Mouse (Mus musculus): ENCODE measurements around the gene Atg5. TPM values are rescaled to one million over a fixed set of nuclear protein-coding genes. Genes with fewer than 3 reads are reported as not detected.
"Not testable (repeated sequence)": the region's sequence is repeated elsewhere in the genome, so short reads cannot be mapped to it uniquely, and the experiment has no call there.

Gene Atg5
- 10 to 100 TPM; 14.9 to 15.4 TPM for total RNA-seq (2021)

DNA sequence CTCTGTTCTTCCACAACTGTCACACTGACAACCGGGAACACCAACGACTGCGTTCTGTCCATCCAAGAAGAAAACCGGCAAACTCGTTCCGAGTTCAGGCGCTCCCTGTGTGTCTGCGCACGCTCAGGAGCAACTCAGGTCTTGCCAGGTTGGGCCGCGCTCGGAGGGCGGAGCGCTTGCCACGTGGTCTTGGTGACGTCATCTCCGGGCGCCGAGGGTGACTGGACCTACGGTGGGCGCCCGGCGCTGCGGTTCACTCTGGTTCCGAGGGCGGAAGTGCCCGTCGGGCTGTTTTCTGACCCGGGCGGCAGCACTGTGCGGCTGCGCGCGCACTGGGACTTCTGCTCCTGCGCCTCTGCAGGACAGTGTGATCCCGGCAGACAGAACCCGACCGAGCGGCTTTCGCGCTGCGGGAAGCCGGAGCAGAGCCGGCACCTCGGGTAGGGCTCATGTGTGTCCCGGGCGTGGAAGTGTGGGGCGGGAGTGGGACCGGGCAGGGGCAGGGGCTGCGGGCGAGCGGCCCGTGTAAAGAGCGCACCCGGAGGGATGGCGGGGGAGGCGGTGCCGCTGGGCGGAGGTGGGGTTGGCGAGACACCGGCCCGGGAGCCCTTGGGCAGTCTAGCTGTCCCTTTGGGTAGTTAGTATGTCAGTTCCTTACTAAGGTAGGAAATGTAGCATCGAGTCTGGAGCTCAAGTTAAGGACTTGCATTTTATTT lies at the start of gene Atg5:
Atg5 (plus strand) TSS at position 214 of the 716 bp plus-strand sequence.
- peak; percentile 98 for DNase-seq (ENCODE audit: low spot score)
- intact Hi-C loops (cut with DNase I), result loop anchor here (10.0 kb wide), 1 partner anchor 264 kb away; no protein-coding TSS in a partner anchor

DNA sequence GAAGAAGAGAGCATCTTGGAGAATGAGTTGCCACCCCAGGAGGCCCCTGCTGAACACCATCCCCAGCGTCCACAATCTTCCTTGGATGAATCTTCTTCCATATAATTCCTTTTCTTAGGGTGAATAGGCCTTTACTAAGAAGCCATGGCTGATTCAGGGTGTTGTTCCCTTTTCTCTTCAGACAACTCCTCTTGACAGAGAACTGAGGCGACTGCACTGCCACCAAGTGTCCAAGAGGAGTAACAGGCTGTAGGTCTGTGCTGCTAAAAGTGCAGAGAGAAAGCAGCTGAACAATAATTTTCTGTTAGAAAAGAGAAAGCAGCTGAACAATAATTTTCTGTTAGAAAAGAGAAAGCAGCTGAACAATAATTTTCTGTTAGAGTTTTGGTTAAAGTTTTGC lies 49.1 kb upstream of the Atg5 start:
- DNase-seq (ENCODE audit: low spot score), result not testable (repeated sequence)

DNA sequence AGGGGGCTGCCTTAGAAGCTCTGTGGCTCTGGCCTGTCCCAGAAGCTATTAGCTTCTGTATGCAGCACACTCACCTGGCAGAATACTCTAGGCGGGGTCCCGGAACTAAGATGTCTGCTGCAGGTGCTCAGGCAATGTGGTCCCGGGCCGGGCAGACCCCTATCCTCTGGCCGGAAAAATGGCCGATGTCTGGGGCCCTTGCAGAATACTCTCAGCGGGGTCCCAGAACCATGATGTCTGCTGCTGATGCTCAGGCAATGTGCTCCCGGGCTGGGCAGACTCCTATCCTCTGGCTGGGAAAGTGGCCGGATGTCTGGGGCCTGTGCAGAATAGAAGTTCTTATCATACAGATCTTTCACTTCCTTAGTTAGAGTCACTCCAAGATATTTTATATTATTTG lies 43.8 kb upstream of the Atg5 start:
- intact Hi-C loops (cut with DNase I), result no loop called here
- no peak for DNase-seq (ENCODE audit: low spot score)

More for the DNA sequence above, 49.1 kb upstream of the Atg5 start:
- intact Hi-C loops (cut with DNase I), result not testable (repeated sequence)

DNA sequence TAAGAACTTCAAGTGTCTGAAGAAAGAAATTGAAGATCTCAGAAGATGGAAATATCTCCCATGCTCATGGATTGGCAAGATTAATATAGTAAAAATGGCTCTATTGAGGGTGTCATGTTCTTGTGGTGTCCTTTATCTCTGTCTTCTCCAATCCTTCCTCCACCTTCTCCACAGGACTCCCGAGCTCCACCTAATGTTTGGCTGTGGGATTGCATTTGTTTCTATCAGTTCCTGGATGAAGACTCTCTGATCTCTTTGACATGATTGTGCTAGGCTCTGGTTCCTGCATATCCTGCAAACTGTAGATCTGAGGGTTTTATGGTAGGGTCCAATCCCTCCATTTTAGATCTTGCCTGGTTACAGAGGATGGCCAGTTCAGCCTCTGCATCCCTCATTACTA lies 34.8 kb upstream of the Atg5 start:
- DNase-seq (ENCODE audit: low spot score); intact Hi-C loops (cut with DNase I): not testable (repeated sequence)

DNA sequence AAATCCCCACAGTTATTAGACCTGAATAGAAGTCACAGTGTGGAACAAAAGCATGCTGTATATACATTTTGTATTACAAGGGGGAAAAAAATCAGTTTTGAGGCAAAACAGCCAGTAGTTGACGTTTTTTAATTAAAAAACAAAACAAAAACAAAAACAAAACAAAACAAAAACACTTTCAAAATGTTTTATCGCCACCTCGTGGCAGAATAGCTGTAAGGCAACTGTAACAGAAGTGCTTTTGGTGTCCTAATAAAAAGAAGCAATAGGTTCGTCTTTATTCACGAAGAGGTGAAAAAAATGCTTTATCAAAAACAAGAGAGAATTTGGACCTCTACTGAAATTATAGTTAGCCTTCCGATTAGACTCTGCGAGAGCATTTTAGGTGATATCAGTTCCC lies 32.9 kb upstream of the Atg5 start:
- intact Hi-C loops (cut with DNase I), result loop anchor here (5.0 kb wide), 1 partner anchor 283 kb away; no protein-coding TSS in a partner anchor
- DNase-seq (ENCODE audit: low spot score), result not testable (repeated sequence)

DNA sequence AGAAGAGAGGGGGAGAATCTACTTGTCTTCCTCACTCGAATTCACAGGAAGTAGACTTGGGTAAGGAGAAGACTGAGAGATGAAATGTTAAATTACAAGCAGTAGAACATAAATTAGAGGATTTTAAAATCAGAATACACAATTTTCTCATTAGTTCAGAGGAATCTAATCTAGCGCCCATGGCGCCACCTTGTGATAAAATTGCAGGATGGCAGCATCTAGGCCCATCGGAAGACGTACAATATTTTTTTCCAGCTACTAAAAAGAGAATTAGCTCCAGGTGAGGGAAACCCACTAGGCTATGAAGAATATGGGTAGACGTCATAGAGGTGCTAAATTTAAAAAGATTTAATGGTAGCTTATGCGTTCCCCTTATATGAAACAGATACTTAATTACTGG lies 11.5 kb upstream of the Atg5 start:
- intact Hi-C loops (cut with DNase I), result no loop called here
- no peak for DNase-seq (ENCODE audit: low spot score)

DNA sequence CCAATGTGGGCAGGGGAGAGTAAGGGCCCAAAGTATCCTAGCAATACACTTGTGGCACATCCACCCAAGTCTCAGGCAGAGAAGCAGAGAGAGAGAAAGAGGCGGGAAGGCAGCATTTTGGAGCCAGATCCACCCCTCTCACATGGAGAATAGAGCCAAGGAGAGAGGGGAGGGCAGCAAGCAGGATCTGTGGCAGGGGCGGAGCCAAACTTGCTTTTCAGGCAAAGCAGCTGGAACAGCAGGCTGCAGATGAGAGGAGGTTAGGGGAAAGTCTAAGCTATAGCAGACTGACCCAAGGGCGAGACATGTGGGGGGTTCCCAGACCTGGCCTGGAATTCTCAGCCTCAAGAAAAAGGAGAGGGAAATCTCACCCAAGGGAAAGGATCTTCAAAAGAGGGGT lies 2.3 kb upstream of the Atg5 start:
- no peak for DNase-seq (ENCODE audit: low spot score)
- intact Hi-C loops (cut with DNase I), result loop anchor here (10.0 kb wide), 1 partner anchor 261 kb away; no protein-coding TSS in a partner anchor

DNA sequence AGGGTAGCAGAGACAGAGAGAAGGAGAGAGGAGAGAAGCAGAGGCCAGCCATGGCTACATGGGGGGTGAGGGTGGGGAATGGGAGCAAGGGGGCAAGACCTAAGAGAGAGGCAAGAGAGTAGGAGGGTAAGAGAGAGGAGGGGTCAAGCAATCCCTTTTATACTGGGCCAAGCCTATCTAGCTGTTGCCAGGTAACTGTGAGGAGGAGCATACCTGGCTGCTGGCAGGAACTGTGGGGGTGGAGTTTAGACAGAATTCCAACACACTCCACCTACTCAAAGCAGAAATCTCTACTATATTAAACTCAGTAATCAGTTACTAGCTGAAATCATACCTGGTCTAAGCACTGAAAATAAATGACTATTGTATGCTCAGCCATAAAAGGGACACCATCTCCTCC lies 1.6 kb upstream of the Atg5 start:
- intact Hi-C loops (cut with DNase I), result loop anchor here (10.0 kb wide), 1 partner anchor 262 kb away; no protein-coding TSS in a partner anchor
- no peak for DNase-seq (ENCODE audit: low spot score)

DNA sequence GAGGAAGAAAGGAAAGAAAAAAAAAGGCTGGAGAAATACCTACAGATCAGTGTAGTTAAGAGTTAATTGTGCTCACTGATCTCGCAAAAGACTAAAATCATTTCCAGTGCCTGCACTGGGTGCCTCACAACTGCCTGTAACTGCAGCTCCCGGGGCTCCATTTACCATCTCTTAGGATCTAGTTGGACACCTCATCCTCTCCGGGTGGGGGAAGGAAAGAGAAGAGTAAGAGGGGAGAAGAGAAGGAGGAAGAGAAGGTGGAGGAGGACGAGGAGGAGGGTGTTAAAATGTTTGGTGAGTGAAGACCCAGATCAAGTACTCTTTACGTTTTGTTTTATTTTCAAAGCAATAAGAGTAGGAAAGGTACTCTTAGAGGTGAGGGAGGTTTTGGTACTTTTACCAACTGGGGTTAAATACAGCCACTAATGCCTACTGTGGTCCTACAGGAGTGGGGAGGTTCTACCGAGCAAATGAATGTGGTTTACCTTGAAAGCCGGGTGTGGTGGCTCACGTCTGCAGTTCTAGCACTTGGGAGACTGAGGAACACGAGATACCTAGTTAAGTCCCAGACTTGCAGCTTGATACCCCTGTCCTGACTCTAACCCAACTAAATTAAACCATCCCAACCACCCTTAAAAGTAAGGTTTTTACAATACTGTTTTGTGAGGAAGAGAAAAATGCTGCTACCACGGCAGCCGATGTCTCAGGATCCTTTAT lies 574 bp upstream of the Atg5 start:
- intact Hi-C loops (cut with DNase I), result loop anchor here (10.0 kb wide), 1 partner anchor 263 kb away; no protein-coding TSS in a partner anchor
- DNase-seq (ENCODE audit: low spot score), result no peak

DNA sequence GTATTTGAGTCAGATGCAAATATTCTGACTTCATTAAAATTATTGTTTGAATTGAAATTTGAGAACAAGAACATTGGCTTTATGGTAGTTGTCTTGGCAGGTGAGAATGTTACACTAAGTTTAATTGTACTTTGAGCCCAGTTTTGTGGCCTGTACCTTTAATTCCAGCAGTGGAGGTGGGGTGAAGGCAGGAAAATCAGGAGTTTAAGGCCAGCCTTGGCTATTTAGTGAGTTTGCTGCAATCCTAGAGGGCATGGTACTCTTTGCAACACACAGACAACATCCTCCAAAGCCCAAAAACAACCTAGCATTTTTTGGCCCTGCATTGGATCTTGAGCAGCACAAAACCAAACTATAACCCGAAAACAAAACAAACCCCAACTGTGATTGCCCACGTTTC lies 1.1 kb downstream of the Atg5 start:
- no peak for DNase-seq (ENCODE audit: low spot score)
- intact Hi-C loops (cut with DNase I), result loop anchor here (10.0 kb wide), 1 partner anchor 264 kb away; no protein-coding TSS in a partner anchor

DNA sequence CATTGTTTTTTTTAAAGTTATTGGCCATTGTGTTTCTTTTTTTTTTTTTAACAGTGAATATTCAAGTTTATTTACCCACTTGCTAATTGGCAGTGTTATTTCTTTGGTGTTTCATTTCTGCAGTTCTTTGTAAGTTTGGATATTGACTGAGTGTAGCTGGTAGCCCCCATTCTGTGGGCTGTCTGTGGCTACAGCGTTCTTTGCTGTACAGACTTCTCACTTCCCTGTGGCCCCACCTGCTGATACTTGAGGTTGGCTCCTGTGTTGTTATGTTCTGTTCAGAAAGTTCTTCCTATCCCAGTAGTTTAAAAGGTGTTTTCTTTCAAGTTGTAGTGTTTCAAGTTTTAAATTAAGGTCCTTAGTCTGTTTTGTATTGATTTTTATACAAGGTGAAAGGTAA lies 14.2 kb downstream of the Atg5 start:
- intact Hi-C loops (cut with DNase I), result no loop called here
- DNase-seq (ENCODE audit: low spot score), result no peak

DNA sequence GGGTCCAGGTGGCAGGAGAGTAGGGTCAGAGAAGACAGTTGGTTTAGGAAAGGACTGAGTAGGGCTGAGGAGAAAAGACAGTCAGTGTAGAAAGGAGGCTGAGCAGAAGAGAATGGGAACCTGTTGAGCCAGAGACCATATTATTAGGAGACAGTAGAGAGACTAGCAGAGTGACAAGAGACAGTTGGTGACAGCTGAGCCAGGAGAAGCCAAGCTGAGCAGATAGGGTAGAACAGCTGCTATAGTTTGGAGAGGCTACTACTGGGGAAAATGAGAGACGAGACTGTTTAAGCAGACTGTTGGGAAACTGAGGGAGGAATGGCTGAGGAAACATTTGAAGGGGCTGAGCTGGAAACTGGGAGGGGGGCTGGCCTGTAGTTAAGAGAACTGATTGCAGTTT lies 16.9 kb downstream of the Atg5 start:
- no peak for DNase-seq (ENCODE audit: low spot score)
- intact Hi-C loops (cut with DNase I), result no loop called here

DNA sequence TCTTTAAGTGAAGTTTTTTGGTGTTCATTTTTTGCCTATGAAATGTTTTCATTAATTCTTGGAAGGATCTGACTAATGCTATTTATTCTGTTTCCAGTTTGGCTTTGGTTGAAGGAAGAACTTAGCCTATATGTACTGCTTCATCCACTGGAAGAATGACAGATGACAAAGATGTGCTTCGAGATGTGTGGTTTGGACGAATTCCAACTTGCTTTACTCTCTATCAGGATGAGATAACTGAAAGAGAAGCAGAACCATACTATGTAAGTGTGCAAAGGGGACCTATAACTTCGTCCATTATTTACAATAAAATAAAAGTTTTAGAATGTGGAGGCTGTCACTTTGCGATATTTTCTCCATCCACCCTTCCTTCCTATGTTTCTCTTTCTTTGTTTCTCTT lies 17.8 kb downstream of the Atg5 start:
- intact Hi-C loops (cut with DNase I), result no loop called here
- no peak for DNase-seq (ENCODE audit: low spot score)

DNA sequence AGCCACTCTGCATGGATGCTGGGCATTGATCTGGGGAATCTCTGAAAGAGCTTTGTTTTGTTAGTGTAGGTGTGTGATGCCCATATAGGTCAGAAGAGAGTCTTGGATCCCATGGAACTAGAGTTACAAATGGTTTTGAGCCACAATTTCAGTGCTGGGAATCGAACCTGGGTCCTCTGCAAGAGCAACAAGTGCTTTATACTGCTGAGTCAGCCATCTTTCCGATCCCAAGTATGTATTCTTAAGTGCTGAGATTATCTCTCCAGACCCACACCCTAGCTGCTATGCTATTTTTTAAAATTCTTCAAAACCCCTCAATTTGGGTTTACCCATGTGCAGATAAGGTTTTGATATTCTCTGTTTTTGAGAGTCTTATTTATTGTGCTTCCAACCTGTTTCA lies 22.7 kb downstream of the Atg5 start:
- no peak for DNase-seq (ENCODE audit: low spot score)
- intact Hi-C loops (cut with DNase I), result loop anchor here (2.0 kb wide), 1 partner anchor 754 kb away; no protein-coding TSS in a partner anchor

DNA sequence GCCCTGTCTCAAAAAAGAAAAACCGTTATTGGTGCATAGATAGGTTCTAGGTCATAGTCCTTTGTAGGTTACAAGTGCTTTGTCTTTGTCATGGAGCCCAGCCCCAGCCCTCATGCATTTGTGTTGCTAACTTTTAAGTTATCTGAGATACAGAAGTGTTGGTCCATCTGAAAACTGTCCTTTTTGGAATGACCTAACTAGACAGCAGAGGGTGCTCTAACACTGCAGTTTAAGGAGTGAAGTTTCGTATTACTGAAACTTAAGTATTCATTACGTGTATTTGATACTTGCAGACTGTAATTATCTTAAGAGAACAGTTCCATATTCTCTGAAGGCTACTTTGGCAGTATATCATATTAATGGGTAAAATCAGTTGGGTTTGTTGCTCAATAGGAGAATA lies 24.0 kb downstream of the Atg5 start:
- DNase-seq (ENCODE audit: low spot score), result no peak
- intact Hi-C loops (cut with DNase I), result loop anchor here (2.0 kb wide), 2 partner anchors 163 to 709 kb away; no protein-coding TSS in a partner anchor

DNA sequence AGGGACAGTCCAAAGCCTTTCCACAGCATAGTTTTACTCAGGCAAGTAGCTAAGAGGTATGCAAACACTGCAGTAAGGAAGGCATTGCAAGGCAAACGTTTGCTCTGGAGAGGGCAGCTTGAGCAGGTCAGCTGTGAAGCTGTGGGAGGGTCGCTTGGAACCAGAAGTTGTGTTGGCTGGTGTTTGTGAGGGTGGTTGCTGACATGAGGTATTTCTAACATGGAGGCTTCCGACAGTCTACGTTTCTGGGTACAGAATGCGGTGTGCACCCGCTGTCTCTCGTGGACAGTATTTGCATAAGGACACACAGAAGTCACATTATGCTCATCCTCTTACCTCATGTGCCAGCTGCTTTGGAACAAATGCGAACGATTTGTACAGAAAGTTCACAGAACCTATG lies 31.0 kb downstream of the Atg5 start:
- no peak for DNase-seq (ENCODE audit: low spot score)
- intact Hi-C loops (cut with DNase I), result no loop called here

DNA sequence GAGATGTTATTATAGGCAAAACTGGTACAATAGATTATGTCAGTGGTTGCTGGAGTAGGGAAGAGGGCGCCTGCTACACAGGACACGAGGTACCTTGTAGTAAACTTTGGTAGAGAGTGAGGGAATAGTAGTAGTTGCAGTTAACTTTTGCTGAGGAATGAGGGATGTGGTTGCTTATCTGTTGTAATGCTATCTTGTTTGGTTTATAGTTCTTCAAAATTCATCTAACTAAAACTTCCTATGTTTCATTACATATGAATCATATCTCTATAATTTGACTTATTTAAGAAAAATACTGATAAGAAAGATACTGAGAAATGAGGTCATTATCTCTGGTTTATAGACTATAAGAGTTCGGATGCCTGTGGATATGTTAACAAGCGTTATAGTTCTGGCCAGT lies 31.9 kb downstream of the Atg5 start:
- intact Hi-C loops (cut with DNase I), result no loop called here
- DNase-seq (ENCODE audit: low spot score), result no peak

DNA sequence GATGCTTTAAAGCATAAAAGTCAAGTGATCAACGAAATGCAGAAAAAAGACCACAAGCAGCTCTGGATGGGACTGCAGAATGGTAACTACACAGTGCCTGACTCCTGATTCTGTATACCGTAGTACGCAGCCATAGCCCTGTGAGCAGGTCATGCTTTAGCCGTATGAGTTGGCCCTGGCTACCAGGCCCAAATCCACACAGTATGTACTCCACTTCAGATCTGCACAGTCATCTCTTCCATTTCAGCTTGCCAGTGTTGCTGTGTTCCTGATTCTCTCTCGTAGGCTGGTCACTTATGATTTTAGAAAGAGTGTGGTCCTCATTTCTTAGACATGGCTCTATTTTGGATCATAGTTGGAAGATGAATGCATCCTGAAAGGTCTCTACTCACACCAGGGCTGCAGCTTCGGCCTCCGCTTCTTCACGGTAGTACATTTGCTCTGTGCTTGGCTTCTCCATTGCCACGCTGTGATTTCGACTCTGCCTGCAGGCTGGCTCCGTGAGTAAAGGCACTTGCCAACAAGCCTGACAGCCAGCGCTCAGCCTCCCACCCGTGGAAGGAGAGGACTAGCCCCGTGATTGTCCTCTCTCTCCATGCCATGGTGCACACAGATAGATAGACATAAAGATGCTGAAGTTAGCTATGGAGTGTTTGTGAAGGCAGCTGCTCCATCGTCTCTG lies 35.6 kb downstream of the Atg5 start:
- DNase-seq (ENCODE audit: low spot score), result no peak
- intact Hi-C loops (cut with DNase I), result no loop called here

DNA sequence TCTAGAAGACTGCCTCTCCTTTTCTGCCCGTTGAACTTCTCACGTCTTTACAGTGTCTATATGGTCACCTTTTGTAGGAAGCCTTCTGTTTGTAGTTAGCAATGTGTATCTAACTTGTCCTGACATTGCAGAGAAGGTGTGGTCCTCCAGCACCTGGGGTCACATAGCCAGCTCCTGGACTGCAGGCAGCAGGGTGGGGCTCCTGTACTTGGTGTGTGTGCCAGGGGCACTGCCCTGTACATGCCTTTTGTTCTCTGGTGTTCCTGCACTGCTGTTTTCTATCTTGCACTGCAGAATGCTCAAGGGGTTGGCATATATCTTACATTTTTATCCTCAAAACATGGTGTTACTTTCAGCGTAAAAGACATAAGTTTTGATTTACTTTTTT lies 36.2 kb downstream of the Atg5 start:
- intact Hi-C loops (cut with DNase I), result no loop called here

DNA sequence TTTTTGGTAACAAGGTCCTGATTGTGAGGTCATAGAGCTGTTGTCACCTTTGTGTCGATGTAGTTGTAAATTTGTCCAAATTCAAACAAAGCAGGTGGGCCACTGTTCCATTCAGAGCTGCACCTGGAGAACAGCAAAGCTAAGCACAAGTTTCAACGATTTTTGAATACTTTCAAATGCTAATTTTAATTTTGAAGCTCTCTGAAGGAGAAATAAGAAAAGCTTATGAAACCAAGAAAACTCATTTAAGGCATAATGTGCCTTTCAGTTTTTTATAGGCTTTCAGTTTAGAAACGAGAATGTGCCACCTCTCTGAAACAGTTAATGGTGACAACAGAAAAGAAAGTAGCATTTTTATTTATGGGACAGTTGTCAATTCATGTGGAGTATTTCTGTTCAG lies 36.7 kb downstream of the Atg5 start:
- intact Hi-C loops (cut with DNase I), result no loop called here
- DNase-seq (ENCODE audit: low spot score), result no peak

More for the DNA sequence above, 36.2 kb downstream of the Atg5 start:
- DNase-seq (ENCODE audit: low spot score), result no peak

DNA sequence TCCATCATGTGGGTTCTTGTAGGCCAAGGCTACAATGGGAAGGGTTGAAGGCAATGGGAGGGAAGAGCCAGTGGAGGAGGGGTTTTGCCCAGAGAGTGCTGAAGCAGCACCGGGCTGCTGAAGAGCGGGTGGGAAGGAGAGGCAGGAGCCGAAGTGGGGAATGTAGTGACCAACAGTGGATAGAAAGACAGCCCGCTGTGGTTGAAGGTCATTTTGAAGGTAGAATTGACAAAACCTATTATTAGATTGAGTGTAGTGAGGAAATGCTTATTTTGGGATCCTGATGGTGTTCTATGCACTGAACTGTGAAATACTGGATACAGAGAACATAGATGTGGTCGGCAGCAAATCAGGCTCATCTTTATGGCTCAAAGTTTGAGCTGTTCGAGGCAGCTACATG lies 38.1 kb downstream of the Atg5 start:
- no peak for DNase-seq (ENCODE audit: low spot score)
- intact Hi-C loops (cut with DNase I), result no loop called here

Measured in heart, postnatal 25 days (tissue).